In the genomic region with DNA sequence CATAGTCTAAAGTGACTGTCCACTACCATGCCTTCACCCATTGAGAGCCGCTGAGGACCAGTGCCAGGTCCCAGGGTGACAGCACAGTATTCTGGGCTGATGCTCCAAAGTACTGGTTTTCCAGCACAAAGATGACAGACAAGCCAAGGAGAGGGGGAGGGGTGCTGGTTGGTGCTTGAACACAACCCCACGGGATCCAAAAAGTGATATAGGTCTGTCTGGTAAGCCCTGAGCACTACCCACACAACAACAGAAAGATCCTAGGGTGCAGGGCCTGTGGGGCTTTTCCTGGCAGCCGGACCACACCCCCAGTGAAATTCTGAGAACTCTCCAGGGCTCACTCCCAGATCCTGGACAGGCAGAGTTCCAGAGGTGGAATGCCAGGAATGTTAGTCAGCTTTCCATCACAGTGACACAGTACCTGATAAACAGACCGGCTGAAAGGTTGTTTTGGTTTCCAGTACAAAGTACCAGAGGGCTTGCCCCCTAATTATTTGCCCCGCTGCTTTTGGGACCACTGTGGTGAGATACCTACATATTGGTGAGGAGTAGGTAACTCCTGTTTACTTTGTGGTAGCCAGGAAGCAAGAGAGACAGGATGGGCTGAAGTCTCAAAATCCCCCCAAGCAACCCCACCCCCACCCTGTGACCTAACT, we compare ENCODE assay signal across 8 mouse cellular contexts. TPM values are rescaled to one million over a fixed set of nuclear protein-coding genes. Genes with fewer than 3 reads are reported as not detected.
DNase-seq lines count a peak whose midpoint lies in the region; ATAC-seq and TF ChIP-seq lines count a peak whose summit lies in the region.

No protein-coding gene starts in this region.

- intact Hi-C loops in heart, postnatal 14 days (cut with DNase I) = no loop called here

- DNase-seq in liver, adult 2 months (ENCODE audit: extremely low read depth, low read depth, low spot score) = peak; percentile 98
- no peak for DNase-seq in liver
- DNase-seq in heart, postnatal 14 days = peak; percentile 78 to 83
- no peak for DNase-seq in right cerebral cortex, adult 18-20 months
- DNase-seq in testis, postnatal 10 days (ENCODE audit: low spot score) = no peak
- DNase-seq in urinary bladder, postnatal 25 days (ENCODE audit: low spot score) = no peak

- H3K9ac ChIP-seq in liver, adult 2 months (ENCODE audit: low read depth, low read length) = peak overlapping the region; percentile 61
- H3K9ac ChIP-seq in liver, embryonic 12.5 days = no peak overlapping the region

- H3K4me3 ChIP-seq in liver, adult 2 months (ENCODE audit: insufficient read depth, low read depth, low read length) = no peak overlapping the region
- peak overlapping the region; percentile 32 for H3K4me3 ChIP-seq in brown adipose tissue, adult 24 weeks (ENCODE audit: insufficient read depth, low read depth, low read length)
- H3K4me3 ChIP-seq in liver, embryonic 12.5 days = no peak overlapping the region

- H3K9me3 ChIP-seq in liver, embryonic 12.5 days (replicated peaks) = no peaks in the 10 kb centered on the region

- TF ChIP-seq CTCF in liver, adult 2 months (IDR thresholded peaks at IDR 0.05; ENCODE audit: low read depth, low read length) = no peak

- no peaks in the 10 kb centered on the region for H3K27me3 ChIP-seq in liver, adult 2 months (ENCODE audit: control insufficient read depth, insufficient read depth, low read length)
- no peaks in the 10 kb centered on the region for H3K27me3 ChIP-seq in liver, embryonic 12.5 days (replicated peaks)

- H3K27ac ChIP-seq in liver, adult 2 months (replicated peaks; ENCODE audit: insufficient read depth, low read depth, low read length) = peak overlapping the region; percentile 88
- peak overlapping the region; percentile 97 for H3K27ac ChIP-seq in brown adipose tissue, adult 24 weeks (replicated peaks; ENCODE audit: low read depth, low read length)
- H3K27ac ChIP-seq in liver, embryonic 12.5 days = peak overlapping the region; percentile 45

- ATAC-seq in liver, embryonic 12.5 days = no peak

- H3K4me2 ChIP-seq in liver, embryonic 12.5 days = no peak overlapping the region

- peaks cover 18% of the 10 kb centered on the region for H3K36me3 ChIP-seq in liver, adult 2 months (ENCODE audit: control insufficient read depth, insufficient read depth, low read length)
- H3K36me3 ChIP-seq in liver, embryonic 12.5 days = peaks cover 26% of the 10 kb centered on the region

- H3K4me1 ChIP-seq in liver, adult 2 months (ENCODE audit: control insufficient read depth, insufficient read depth, low read length) = peaks cover 41% of the 10 kb centered on the region
- peaks cover 45% of the 10 kb centered on the region for H3K4me1 ChIP-seq in brown adipose tissue, adult 24 weeks (ENCODE audit: control insufficient read depth, insufficient read depth, insufficient read length, low read length)
- peaks cover 51% of the 10 kb centered on the region for H3K4me1 ChIP-seq in liver, embryonic 12.5 days

- TF ChIP-seq POLR2A in liver, adult 2 months (IDR thresholded peaks at IDR 0.05; ENCODE audit: extremely low read depth, insufficient read depth, low read length) = no peak

- H3K79me2 ChIP-seq in liver, adult 2 months (ENCODE audit: control insufficient read depth, insufficient read depth, low read length) = peaks cover 16% of the 10 kb centered on the region

- 2% methylated on average over 5 of the region's 5 CpGs for WGBS in liver, adult 2 months
- 35% methylated on average over 5 of the region's 5 CpGs for WGBS in liver, embryonic 12.5 days (ENCODE audit: insufficient replicate concordance)

RNA-seq across cellular contexts. Expression of gene Pim3, which starts 5.5 kb away (rescaled TPM):
- 59.7 and 68.3 TPM in 2 replicates for total RNA-seq in liver, adult 2 months (2014; rRNA removed)
- polyA plus RNA-seq in liver, adult 2 months (2012; rRNA removed) = 17.7 and 31.2 TPM in 2 replicates
- polyA plus RNA-seq in brown adipose tissue, adult 24 weeks (2012; ENCODE audit: insufficient read depth, insufficient read length, missing spikeins) = 29.2 and 73.9 TPM in 2 replicates
- 10 to 100 TPM; 97.7 to 97.8 TPM for total RNA-seq in heart, postnatal 14 days (2021)
- polyA plus RNA-seq in liver, embryonic 12.5 days (2016; fragmentation: Nextera tagmentation; extraction: Ambion mirVana) = 22.5 and 23.5 TPM in 2 replicates

RNA-seq across cellular contexts. Expression of gene Creld2, which starts 48.0 kb away (rescaled TPM):
- total RNA-seq in liver, adult 2 months (2014; rRNA removed) = 51.4 and 70.2 TPM in 2 replicates
- polyA plus RNA-seq in liver, adult 2 months (2012; rRNA removed) = 32.6 and 32.9 TPM in 2 replicates
- 7.8 and 12.6 TPM in 2 replicates for polyA plus RNA-seq in brown adipose tissue, adult 24 weeks (2012; ENCODE audit: insufficient read depth, insufficient read length, missing spikeins)
- total RNA-seq in heart, postnatal 14 days (2021) = 10 to 100 TPM; 12.1 to 22.5 TPM
- polyA plus RNA-seq in liver, embryonic 12.5 days (2016; fragmentation: Nextera tagmentation; extraction: Ambion mirVana) = 61.1 and 68.6 TPM in 2 replicates

RNA-seq across cellular contexts. Expression of gene Alg12, which starts 48.4 kb away (rescaled TPM):
- 4.9 and 5.8 TPM in 2 replicates for total RNA-seq in liver, adult 2 months (2014; rRNA removed)
- polyA plus RNA-seq in liver, adult 2 months (2012; rRNA removed) = 9.4 and 14.4 TPM in 2 replicates
- 6.0 and 7.2 TPM in 2 replicates for polyA plus RNA-seq in brown adipose tissue, adult 24 weeks (2012; ENCODE audit: insufficient read depth, insufficient read length, missing spikeins)
- total RNA-seq in heart, postnatal 14 days (2021) = 1 to 10 TPM; 9.2 to 9.9 TPM
- 6.9 and 7.6 TPM in 2 replicates for polyA plus RNA-seq in liver, embryonic 12.5 days (2016; fragmentation: Nextera tagmentation; extraction: Ambion mirVana)

Comparison
In these comparisons a context has a peak if more than half of its experiments do, and no peak if none do; other contexts are left out.
1. DNase-seq: peak in liver, adult 2 months (single experiment) and heart, postnatal 14 days (2 of 2); none in liver (single experiment), right cerebral cortex, adult 18-20 months (single experiment), testis, postnatal 10 days (single experiment) and urinary bladder, postnatal 25 days (single experiment).
2. H3K27ac ChIP-seq: peak in every context shown above with its lines; median percentile 97 in brown adipose tissue, adult 24 weeks; 88 in liver, adult 2 months; 45 in liver, embryonic 12.5 days.